Mouse (Mus musculus) embryonic facial prominence, embryonic 10.5 days (tissue): ENCODE measurements at regions not wholly inside any gene's neighbourhood (a gene's known extent, or its start where the extent isn't known, plus 50 kb on each side); places are given as distances from the start of the nearest gene placed in this dataset.

Experiments used
- DNase-seq: peaks from one replicate; pipeline ENCODE4 v3.0.0-alpha.2; 2017; ENCODE audit warnings: low spot score
- H3K27ac ChIP-seq: fragments of 300-500 bp; sonication (generic); replicated peaks from 2 replicates; pipeline ENCODE4 v1.5.1; 2016; ENCODE audit warnings: mild to moderate bottlenecking
- H3K27me3 ChIP-seq: fragments of 300-500 bp; sonication (generic); replicated peaks from 2 replicates; pipeline ENCODE4 v1.6.1; 2016; ENCODE audit warnings: low read depth, mild to moderate bottlenecking; ENCODE audit not compliant: poor library complexity, severe bottlenecking
- H3K36me3 ChIP-seq: fragments of 300-500 bp; sonication (generic); replicated peaks from 2 replicates; pipeline ENCODE4 v1.6.1; 2016; ENCODE audit warnings: mild to moderate bottlenecking, moderate library complexity
- H3K4me1 ChIP-seq: fragments of 300-500 bp; sonication (generic); 2 replicates; pipeline ENCODE4 v1.6.1; 2016
- H3K4me3 ChIP-seq: fragments of 300-500 bp; sonication (generic); 2 replicates; pipeline ENCODE4 v1.5.1; 2016; ENCODE audit warnings: mild to moderate bottlenecking, moderate library complexity
- H3K9me3 ChIP-seq: fragments of 300-500 bp; sonication (generic); 2 replicates; pipeline ENCODE4 v1.6.1; 2016; ENCODE audit warnings: mild to moderate bottlenecking
- WGBS: fragments of 180-500 bp; shearing (Covaris S2); methylation state at CpG from one replicate; pipeline ENCODE4 v1.1.7; 2016; 5-methylcytosine and 5-hydroxymethylcytosine counted together

- 0 out of 2 replicates have a peak, but pooled peaks cover 4% of the 10 kb centered on the region for H3K27me3 ChIP-seq
- peak; percentile 36 for DNase-seq
- 20% methylated on average over 10 of the region's 10 CpGs for WGBS
- no peak overlapping the region for H3K27ac ChIP-seq
- peaks cover 23% of the 10 kb centered on the region for H3K4me1 ChIP-seq
- H3K36me3 ChIP-seq = no peaks in the 10 kb centered on the region
- H3K9me3 ChIP-seq = no peaks in the 10 kb centered on the region
- H3K4me3 ChIP-seq = no peak overlapping the region
These were observed 181.9 kb upstream of the Cxcl12 start for GRCm38 (mm10) chr6:116986266-116987000.

- Histone ChIP-seq H3K27me3 (0 out of 2 replicates have a peak, but pooled peaks cover 4% of the 10 kb centered on the region), H3K27ac (no peak overlapping the region), H3K9me3 (no peaks in the 10 kb centered on the region), H3K36me3 (no peaks in the 10 kb centered on the region), H3K4me3 (no peak overlapping the region), H3K4me1 (peaks cover 31% of the 10 kb centered on the region)
- WGBS = 77% methylated on average over 5 of the region's 5 CpGs
- DNase-seq = no peak
These were observed 181.1 kb upstream of the Cxcl12 start for GRCm38 (mm10) chr6:116987243-116987642.

GRCm38 (mm10) chr6:116998948-116999682 is 169.2 kb upstream of the Cxcl12 start:
- no peaks in the 10 kb centered on the region for H3K27me3 ChIP-seq
- H3K4me3 ChIP-seq = no peak overlapping the region
- no peak overlapping the region for H3K27ac ChIP-seq
- WGBS = 90% methylated on average over 9 of the region's 9 CpGs
- peaks cover 18% of the 10 kb centered on the region for H3K4me1 ChIP-seq
- no peaks in the 10 kb centered on the region for H3K9me3 ChIP-seq
- no peaks in the 10 kb centered on the region for H3K36me3 ChIP-seq
- DNase-seq = no peak

GRCm38 (mm10) chr6:116999940-117000339 is 168.4 kb upstream of the Cxcl12 start:
- H3K27me3 ChIP-seq = no peaks in the 10 kb centered on the region
- peaks cover 11% of the 10 kb centered on the region for H3K4me1 ChIP-seq
- no peaks in the 10 kb centered on the region for H3K9me3 ChIP-seq
- 76% methylated on average over 4 of the region's 4 CpGs for WGBS
- H3K4me3 ChIP-seq = no peak overlapping the region
- H3K36me3 ChIP-seq = no peaks in the 10 kb centered on the region
- no peak overlapping the region for H3K27ac ChIP-seq
- no peak for DNase-seq

DNA sequence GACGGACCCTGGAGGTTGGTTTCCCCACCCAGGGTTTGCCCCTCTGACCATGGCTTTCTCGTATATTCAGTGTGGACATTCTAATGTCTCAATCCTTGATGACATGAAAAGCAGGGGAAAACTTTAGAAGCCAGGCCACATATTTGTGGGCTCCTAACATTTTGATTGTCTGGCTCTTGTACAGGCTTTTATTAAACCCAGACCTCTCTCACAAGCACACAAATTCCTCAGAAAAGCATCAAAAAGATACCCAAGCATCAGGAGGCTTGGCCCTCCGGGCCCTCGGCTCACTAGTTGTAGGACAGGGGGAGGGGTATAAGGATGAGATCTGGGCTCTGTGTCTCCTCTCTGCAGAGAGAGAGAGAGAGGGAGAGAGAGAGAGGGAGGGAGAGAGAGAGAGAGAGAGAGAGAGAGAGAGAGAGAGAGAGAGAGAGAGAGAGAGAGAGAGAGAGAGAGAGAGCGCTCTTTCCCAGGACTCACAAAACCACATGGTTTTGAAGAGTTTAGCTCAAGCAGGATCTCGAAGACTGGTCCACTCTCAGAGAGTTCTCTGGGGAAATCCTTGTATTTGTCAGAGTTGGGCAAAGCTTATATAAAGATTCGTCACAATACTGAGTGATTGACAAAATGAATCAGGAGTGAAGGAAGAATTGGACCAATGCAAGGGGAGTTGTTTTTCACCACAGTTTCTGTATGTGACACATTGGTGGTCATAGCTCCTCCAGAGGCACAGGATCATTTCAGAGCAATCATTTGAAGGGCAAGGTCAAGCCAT is 167.2 kb upstream of the Cxcl12 start:
- Histone ChIP-seq H3K27me3 (no peaks in the 10 kb centered on the region), H3K4me1 (peaks cover 11% of the 10 kb centered on the region), H3K4me3 (no peak overlapping the region), H3K9me3 (no peaks in the 10 kb centered on the region), H3K36me3 (no peaks in the 10 kb centered on the region), H3K27ac (peak overlapping the region; percentile 25)
- WGBS = 58% methylated on average over 7 of the region's 7 CpGs
- no peak for DNase-seq

DNA sequence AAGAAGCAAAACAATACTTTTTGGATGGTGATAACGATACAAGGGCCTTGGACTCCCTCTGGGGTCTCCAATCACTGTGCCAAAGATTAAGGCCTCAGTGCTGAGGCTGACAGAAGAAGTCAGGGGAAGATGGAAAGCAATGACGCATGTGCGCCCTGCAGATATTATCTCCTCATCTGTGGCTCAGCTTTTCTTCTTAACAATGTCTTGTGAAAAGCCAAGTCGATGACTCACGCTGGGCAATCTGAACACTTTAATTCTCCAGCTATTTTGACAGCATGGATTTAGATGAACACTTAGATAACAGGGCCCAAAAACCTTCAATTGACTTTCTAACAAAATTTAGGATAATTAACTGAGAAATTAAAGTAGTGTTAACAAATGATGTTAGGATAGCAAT is 155.7 kb upstream of the Cxcl12 start:
- Histone ChIP-seq H3K27me3 (no peaks in the 10 kb centered on the region), H3K4me1 (no peaks in the 10 kb centered on the region), H3K9me3 (no peaks in the 10 kb centered on the region), H3K27ac (no peak overlapping the region), H3K36me3 (no peaks in the 10 kb centered on the region), H3K4me3 (no peak overlapping the region)
- WGBS = 84% methylated on average over 5 of the region's 5 CpGs
- DNase-seq = no peak

DNA sequence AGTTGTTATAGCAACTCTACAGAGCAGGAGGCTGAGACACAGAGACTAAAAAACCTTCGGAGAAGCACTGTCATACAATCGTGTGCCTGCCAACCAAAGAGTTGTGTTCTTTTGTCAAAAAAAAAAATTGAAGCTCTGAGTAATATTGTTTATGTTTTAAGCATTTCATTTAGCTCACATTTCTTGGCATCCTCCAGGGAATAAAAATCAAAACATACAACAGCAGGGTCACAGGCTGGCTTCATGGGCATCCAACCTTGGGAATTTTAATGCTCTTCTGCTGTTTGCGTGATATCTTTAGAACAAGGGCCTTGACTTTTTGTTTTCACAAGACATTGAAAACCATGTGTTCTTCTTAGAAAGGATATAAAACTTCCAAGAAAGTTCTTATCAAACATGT is 152.9 kb upstream of the Cxcl12 start:
- Histone ChIP-seq H3K4me1 (no peaks in the 10 kb centered on the region), H3K27ac (no peak overlapping the region), H3K9me3 (no peaks in the 10 kb centered on the region), H3K27me3 (no peaks in the 10 kb centered on the region), H3K36me3 (no peaks in the 10 kb centered on the region), H3K4me3 (no peak overlapping the region)
- WGBS = 78% methylated on average over 3 of the region's 3 CpGs
- no peak for DNase-seq

- H3K9me3 ChIP-seq = no peaks in the 10 kb centered on the region
- no peak for DNase-seq
These were observed 146.5 kb upstream of the Cxcl12 start for GRCm38 (mm10) chr6:117021851-117022250.

GRCm38 (mm10) chr6:117032042-117032746 is 136.1 kb upstream of the Cxcl12 start:
- H3K4me1 ChIP-seq = no peaks in the 10 kb centered on the region; the same call in 1 of the 2 replicates
- no peak for DNase-seq
- H3K4me3 ChIP-seq = no peak overlapping the region
- WGBS = 72% methylated on average over 8 of the region's 8 CpGs
- H3K9me3 ChIP-seq = no peaks in the 10 kb centered on the region
- no peaks in the 10 kb centered on the region for H3K36me3 ChIP-seq
- no peaks in the 10 kb centered on the region for H3K27me3 ChIP-seq
- H3K27ac ChIP-seq = no peak overlapping the region

More at GRCm38 (mm10) chr6:117021851-117022250, 146.5 kb upstream of the Cxcl12 start:
- H3K36me3 ChIP-seq = no peaks in the 10 kb centered on the region
- peaks cover 6% of the 10 kb centered on the region; the same call in 1 of the 2 replicates for H3K4me1 ChIP-seq
- H3K4me3 ChIP-seq = no peak overlapping the region
- no peak overlapping the region for H3K27ac ChIP-seq
- WGBS = 51% methylated on average over 10 of the region's 10 CpGs
- no peaks in the 10 kb centered on the region for H3K27me3 ChIP-seq

GRCm38 (mm10) chr6:117043744-117044143 is 124.6 kb upstream of the Cxcl12 start:
- Histone ChIP-seq H3K36me3 (no peaks in the 10 kb centered on the region), H3K27ac (no peak overlapping the region), H3K9me3 (no peaks in the 10 kb centered on the region), H3K4me3 (no peak overlapping the region), H3K27me3 (no peaks in the 10 kb centered on the region), H3K4me1 (peaks cover 2% of the 10 kb centered on the region; the same call in 1 of the 2 replicates)
- WGBS = 78% methylated on average over 2 of the region's 2 CpGs
- DNase-seq = no peak

DNA sequence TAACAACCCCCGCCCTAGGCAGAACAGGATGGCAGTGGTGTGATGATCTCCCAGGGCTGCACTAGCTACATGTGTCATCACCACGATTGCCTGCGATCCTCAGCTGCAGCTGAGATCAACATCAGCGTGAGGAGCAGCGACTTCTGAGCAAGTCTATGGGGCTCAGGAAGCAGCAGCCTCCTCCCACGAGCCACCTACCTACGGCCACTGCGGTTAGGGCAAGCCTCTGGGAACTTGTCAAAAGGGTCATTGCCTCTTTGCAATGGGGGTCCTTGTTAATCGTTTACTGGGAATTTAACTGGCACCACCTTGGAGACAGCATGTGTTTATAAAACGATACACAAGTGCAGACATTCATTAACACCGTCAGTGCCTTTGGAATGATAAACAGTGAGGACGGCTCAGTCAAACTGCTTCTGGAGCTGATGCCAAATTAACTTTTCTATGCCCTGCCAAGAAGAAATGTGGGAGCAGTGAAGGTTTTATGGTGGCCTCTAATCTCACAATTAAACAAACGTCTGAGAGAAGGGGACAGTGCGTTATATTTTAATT is 118.8 kb upstream of the Cxcl12 start:
- Histone ChIP-seq H3K4me3 (no peak overlapping the region), H3K27ac (no peak overlapping the region), H3K36me3 (no peaks in the 10 kb centered on the region), H3K27me3 (no peaks in the 10 kb centered on the region), H3K9me3 (no peaks in the 10 kb centered on the region), H3K4me1 (peaks cover 4% of the 10 kb centered on the region; the same call in 1 of the 2 replicates)
- WGBS = 80% methylated on average over 14 of the region's 14 CpGs
- no peak for DNase-seq

DNA sequence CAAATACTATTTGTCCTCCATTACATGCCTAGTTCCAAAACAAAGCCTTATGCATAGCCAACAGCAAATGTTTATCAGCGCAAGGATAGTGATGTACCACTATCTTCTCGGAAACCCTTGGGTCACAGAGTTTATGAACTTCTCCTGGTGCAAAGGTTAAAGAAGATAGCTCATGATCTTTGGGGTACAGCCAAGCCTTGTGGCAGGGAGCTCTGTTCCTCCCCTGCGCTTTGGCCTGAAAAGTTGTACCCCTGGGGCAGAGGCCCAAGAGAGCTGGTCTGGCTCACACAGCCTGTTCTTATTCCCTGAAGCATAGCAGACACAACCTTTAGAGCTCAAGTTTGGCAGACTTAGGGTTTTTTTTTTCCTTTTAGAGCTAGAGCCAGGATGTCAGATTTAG is 107.6 kb upstream of the Cxcl12 start:
- no peak overlapping the region for H3K27ac ChIP-seq
- no peak overlapping the region for H3K4me3 ChIP-seq
- DNase-seq = no peak
- H3K4me1 ChIP-seq = no peaks in the 10 kb centered on the region
- H3K36me3 ChIP-seq = no peaks in the 10 kb centered on the region
- 85% methylated on average over 3 of the region's 3 CpGs for WGBS
- no peaks in the 10 kb centered on the region for H3K27me3 ChIP-seq
- no peaks in the 10 kb centered on the region for H3K9me3 ChIP-seq
